Mouse (Mus musculus) heart, embryonic 11.5 days (tissue): Measurements from ENCODE around the gene Plekhg2. TPM values are rescaled to one million over a fixed set of nuclear protein-coding genes. Genes with fewer than 3 reads are reported as not detected.

Experiments
- polyA plus RNA-seq: library from polyadenylated mRNA; unstranded; fragments of >200 nt; fragmentation: Nextera tagmentation; extraction: Ambion mirVana; gene quantifications from 2 replicates; pipeline ENCODE4 v1.2.1, GENCODE M21; 2014

The Plekhg2 gene
- polyA plus RNA-seq, 1 experiment from 2014 or later, result 44.6 TPM

Other genes starting within 250 kb of the Plekhg2 start
- not detected in 2 replicates for gene 9530053A07Rik, start 243.1 kb downstream of the Plekhg2 start, polyA plus RNA-seq
- 23.9 and 32.3 TPM in 2 replicates for gene Fbl, start 202.9 kb downstream of the Plekhg2 start, polyA plus RNA-seq
- 8.5 and 9.9 TPM in 2 replicates for gene Dyrk1b, start 193.1 kb downstream of the Plekhg2 start, polyA plus RNA-seq
- 5.4 TPM in 2 replicates for gene Eid2, start 104.7 kb downstream of the Plekhg2 start, polyA plus RNA-seq
- gene Eid2b, start 94.9 kb downstream of the Plekhg2 start, polyA plus RNA-seq, result 6.3 and 8.1 TPM in 2 replicates
- not detected in 2 replicates for gene Selenov, start 81.4 kb downstream of the Plekhg2 start, polyA plus RNA-seq
- 0.24 and 0.43 TPM in 2 replicates for gene Dll3, start 70.4 kb downstream of the Plekhg2 start, polyA plus RNA-seq
- gene Timm50, start 60.5 kb downstream of the Plekhg2 start, polyA plus RNA-seq, result 139 and 141 TPM in 2 replicates
- gene Supt5, start 33.9 kb downstream of the Plekhg2 start, polyA plus RNA-seq, result 55.2 and 60.3 TPM in 2 replicates
- gene Rps16, start 21.9 kb downstream of the Plekhg2 start, polyA plus RNA-seq, result 750 and 792 TPM in 2 replicates
- 10.9 and 11.6 TPM in 2 replicates for gene Zfp36, start 7.7 kb upstream of the Plekhg2 start, polyA plus RNA-seq
- gene Med29, start 20.1 kb upstream of the Plekhg2 start, polyA plus RNA-seq, result 46.4 and 54.3 TPM in 2 replicates
- 70.2 and 81.4 TPM in 2 replicates for gene Paf1, start 20.4 kb upstream of the Plekhg2 start, polyA plus RNA-seq
- gene Gmfg, start 64.8 kb upstream of the Plekhg2 start, polyA plus RNA-seq, result 5.8 and 6.4 TPM in 2 replicates
- gene Lrfn1, start 79.4 kb upstream of the Plekhg2 start, polyA plus RNA-seq, result 1.4 and 1.7 TPM in 2 replicates
- gene Ifnl2, start 137.9 kb upstream of the Plekhg2 start, polyA plus RNA-seq, result not detected in 2 replicates
- not detected in 2 replicates for gene Ifnl3, start 150.2 kb upstream of the Plekhg2 start, polyA plus RNA-seq
- not detected in 2 replicates for gene Sycn, start 168.3 kb upstream of the Plekhg2 start, polyA plus RNA-seq
- not detected in 2 replicates for gene Nccrp1, start 174.7 kb upstream of the Plekhg2 start, polyA plus RNA-seq
- gene Samd4b, start 225.5 kb upstream of the Plekhg2 start, polyA plus RNA-seq, result 22.2 and 22.8 TPM in 2 replicates
- gene Pak4, start 225.6 kb upstream of the Plekhg2 start, polyA plus RNA-seq, result 25.4 and 27.6 TPM in 2 replicates